Mouse (Mus musculus): Measurements from ENCODE around the gene Fam229b.
A peak's percentile ranks its signal among the peaks of the same experiment; 100 is the strongest.

Gene Fam229b

GRCm38 (mm10) chr10:39137766-39138165, 4.1 kb upstream of the Fam229b start:
- no peak for DNase-seq (ENCODE audit: low spot score)

- no peak for DNase-seq (ENCODE audit: low spot score)
Observed at GRCm38 (mm10) chr10:39121412-39121811, 12.3 kb downstream of the Fam229b start.

GRCm38 (mm10) chr10:39109489-39109874, 24.2 kb downstream of the Fam229b start:
- DNase-seq (ENCODE audit: low spot score) = no peak

DNA sequence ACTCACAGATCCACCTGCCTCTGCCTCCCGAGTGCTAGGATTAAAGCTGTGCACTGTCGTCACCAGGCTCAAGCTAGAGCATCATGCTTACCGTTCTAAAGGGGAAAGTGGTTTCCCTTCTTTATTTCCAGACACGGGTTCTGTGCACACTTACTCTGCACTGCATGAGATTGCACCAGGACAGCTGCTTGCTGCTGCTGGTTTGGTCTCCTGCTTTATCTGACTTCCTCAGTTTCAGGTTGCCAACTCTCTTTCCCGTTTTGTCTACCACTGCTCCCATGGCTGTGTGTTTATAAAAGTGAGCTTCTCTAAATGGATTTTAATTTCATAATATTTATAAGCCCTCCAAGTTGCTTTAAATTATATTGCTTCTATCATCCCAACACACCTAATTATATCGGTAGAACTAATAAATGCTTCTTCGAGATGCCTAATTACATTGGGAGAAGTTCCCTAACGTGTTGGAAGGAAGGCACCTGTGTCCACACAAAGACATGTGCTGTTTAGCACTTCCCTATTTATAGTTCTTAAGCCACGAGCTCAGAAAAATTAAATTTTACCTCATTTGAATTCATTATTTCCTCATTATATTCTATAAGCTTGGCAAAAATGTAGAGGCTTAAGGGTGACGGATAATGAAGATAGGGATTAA, 24.8 kb downstream of the Fam229b start:
- no peak for DNase-seq (ENCODE audit: low spot score)

- DNase-seq (ENCODE audit: low spot score) = no peak
Observed at GRCm38 (mm10) chr10:39106935-39107334, 26.8 kb downstream of the Fam229b start.

GRCm38 (mm10) chr10:39106413-39106812, 27.3 kb downstream of the Fam229b start:
- no peak for DNase-seq (ENCODE audit: low spot score)

- no peak for DNase-seq (ENCODE audit: low spot score)
Observed at GRCm38 (mm10) chr10:39104803-39105449, 28.8 kb downstream of the Fam229b start.

DNA sequence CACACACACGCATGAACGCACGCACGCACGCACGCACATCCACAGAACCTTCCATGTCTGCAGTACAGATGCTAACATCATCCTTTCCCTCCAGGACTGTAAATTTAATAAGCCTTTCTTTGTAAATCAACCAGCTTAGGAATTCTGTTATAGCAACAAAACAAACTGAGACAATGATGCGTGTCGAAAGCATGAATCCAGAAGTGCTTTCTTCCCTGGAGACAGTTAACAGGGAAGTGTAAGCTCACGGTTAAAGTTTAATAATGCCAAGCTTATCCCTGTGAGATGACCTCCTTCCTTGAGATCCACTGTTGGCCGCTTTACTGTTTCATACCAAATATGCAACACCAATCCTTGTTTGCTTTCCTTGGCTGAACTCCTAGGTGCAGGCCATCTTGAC, 35.0 kb downstream of the Fam229b start:
- no peak for DNase-seq (ENCODE audit: low spot score)

DNA sequence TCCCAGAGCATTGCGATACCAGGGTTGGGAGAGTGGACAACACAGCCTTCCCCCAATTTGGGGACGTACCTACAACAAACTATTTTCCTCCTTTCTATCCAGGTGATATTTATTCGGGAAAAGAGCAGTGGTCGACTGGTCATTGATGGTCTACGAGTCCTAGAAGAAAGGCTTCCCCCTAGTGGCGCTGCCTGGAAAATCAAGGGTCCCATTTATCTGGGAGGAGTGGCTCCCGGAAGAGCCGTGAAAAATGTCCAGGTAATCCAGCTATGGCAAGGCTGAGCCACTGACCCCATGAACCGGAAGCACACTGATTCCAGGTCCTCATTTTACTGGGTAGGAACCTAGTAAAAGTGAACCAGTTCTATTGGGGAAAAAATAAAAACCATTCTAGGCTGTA, 36.7 kb downstream of the Fam229b start:
- peak; percentile 2 for DNase-seq (ENCODE audit: low spot score)

- no peak for DNase-seq (ENCODE audit: low spot score)
Observed at GRCm38 (mm10) chr10:39072048-39072447, 61.7 kb downstream of the Fam229b start.
